In genomic region chr17:78237954-78238353, GRCm38 (mm10) we compare ENCODE assay signal across 17 mouse cellular contexts. TPM values are rescaled to one million over a fixed set of nuclear protein-coding genes. Genes with fewer than 3 reads are reported as not detected.
DNase-seq lines count a peak whose midpoint lies in the region; ATAC-seq lines count a peak whose summit lies in the region.
"Had no signal": no experiment of that assay in that cellular context is flagged by ENCODE, and none has a peak within 500 bp of the region (broad histone marks: within the 10 kb centered on the region; RNA-seq: fewer than 3 reads in every experiment).

No protein-coding gene starts in this region.

- no peaks in the 10 kb centered on the region for H3K27me3 ChIP-seq in forebrain, embryonic 14.5 days (replicated peaks; ENCODE audit: control insufficient read depth, insufficient read depth, low read length)
- H3K27me3 ChIP-seq in hindbrain, embryonic 15.5 days, result no peaks in the 10 kb centered on the region
- H3K27me3 ChIP-seq: embryonic facial prominence, embryonic 13.5 days; megakaryocyte, embryonic 14.5 days had no signal

- H3K27ac ChIP-seq in forebrain, embryonic 14.5 days (ENCODE audit: low read depth, low read length), result no peak overlapping the region
- H3K27ac ChIP-seq in hindbrain, embryonic 15.5 days (replicated peaks), result no peak overlapping the region
- H3K27ac ChIP-seq: embryonic facial prominence, embryonic 13.5 days; liver, embryonic 14.5 days had no signal

- ATAC-seq in forebrain, embryonic 14.5 days, result peak; percentile 79
- peak; percentile 55 for ATAC-seq in hindbrain, embryonic 15.5 days (ENCODE audit: low FRiP score, low read depth)
- ATAC-seq: lung, postnatal 0 days had no signal

- H3K4me1 ChIP-seq in forebrain, embryonic 14.5 days (ENCODE audit: control insufficient read depth, insufficient read depth, low read length), result no peaks in the 10 kb centered on the region
- peaks cover 8% of the 10 kb centered on the region for H3K4me1 ChIP-seq in hindbrain, embryonic 15.5 days (replicated peaks)

- 71% methylated on average over 13 of the region's 13 CpGs for WGBS in forebrain, embryonic 14.5 days
- WGBS in hindbrain, embryonic 15.5 days, result 59% methylated on average over 13 of the region's 13 CpGs

- DNase-seq in left cerebral cortex, postnatal 4 days, result peak; percentile 62
- DNase-seq in left cerebral cortex, adult 9 months (ENCODE audit: low spot score in 2 of 2), result no peak
- DNase-seq in forebrain, embryonic 14.5 days (ENCODE audit: low spot score), result peak; percentile 66
- peak; percentile 32 for DNase-seq in retina, embryonic 14.5 days (ENCODE audit: low spot score)
- no peak for DNase-seq in thymus, postnatal 25 days
- DNase-seq in ovary, postnatal 36 days (ENCODE audit: low spot score), result no peak
- DNase-seq: cerebellum, adult 11-12 months; heart, postnatal 4 days; kidney, adult 18-20 months; kidney, postnatal 4 days; right cerebral cortex, postnatal 14 days had no signal

- H3K9ac ChIP-seq in forebrain, embryonic 14.5 days (ENCODE audit: low read length), result no peak overlapping the region
- no peak overlapping the region for H3K9ac ChIP-seq in hindbrain, embryonic 15.5 days
- H3K9ac ChIP-seq: embryonic facial prominence, embryonic 13.5 days; liver, embryonic 14.5 days had no signal

- intact Hi-C loops in left cerebral cortex, postnatal 4 days (cut with DNase I), result no loop called here

- no peak overlapping the region for H3K4me3 ChIP-seq in forebrain, embryonic 14.5 days (ENCODE audit: low read depth, low read length)
- no peak overlapping the region for H3K4me3 ChIP-seq in hindbrain, embryonic 15.5 days
- H3K4me3 ChIP-seq: embryonic facial prominence, embryonic 13.5 days; megakaryocyte, embryonic 14.5 days had no signal

- H3K4me2 ChIP-seq in forebrain, embryonic 14.5 days (ENCODE audit: low read length), result no peak overlapping the region
- no peak overlapping the region for H3K4me2 ChIP-seq in hindbrain, embryonic 15.5 days
- H3K4me2 ChIP-seq: embryonic facial prominence, embryonic 13.5 days had no signal

- H3K9me3 ChIP-seq in forebrain, embryonic 14.5 days (replicated peaks; ENCODE audit: control insufficient read depth, low read length), result no peaks in the 10 kb centered on the region
- no peaks in the 10 kb centered on the region for H3K9me3 ChIP-seq in hindbrain, embryonic 15.5 days
- H3K9me3 ChIP-seq: embryonic facial prominence, embryonic 13.5 days; G1E; megakaryocyte, embryonic 14.5 days had no signal

- H3K36me3 ChIP-seq in forebrain, embryonic 14.5 days (ENCODE audit: control insufficient read depth, insufficient read depth, low read length), result no peaks in the 10 kb centered on the region
- no peaks in the 10 kb centered on the region for H3K36me3 ChIP-seq in hindbrain, embryonic 15.5 days

RNA-seq across cellular contexts. Expression of gene Crim1, which starts 37.9 kb away (rescaled TPM):
- 10 to 100 TPM; 60.1 to 71.5 TPM for total RNA-seq in left cerebral cortex, postnatal 4 days (2021)
- 3.6 and 5.3 TPM in 2 replicates for polyA plus RNA-seq in forebrain, embryonic 14.5 days (2014; fragmentation: Nextera tagmentation; extraction: Ambion mirVana)
- 15.5 and 16.7 TPM in 2 replicates for polyA plus RNA-seq in hindbrain, embryonic 15.5 days (2015; fragmentation: Nextera tagmentation; extraction: Ambion mirVana)

Comparison
In these comparisons a context has a peak if more than half of its experiments do, and no peak if none do; other contexts are left out.
1. DNase-seq: peak in left cerebral cortex, postnatal 4 days (single experiment), forebrain, embryonic 14.5 days (single experiment) and retina, embryonic 14.5 days (single experiment); none in left cerebral cortex, adult 9 months (0 of 2), thymus, postnatal 25 days (single experiment) and ovary, postnatal 36 days (single experiment).